ENCODE assay signal across 8 mouse cellular contexts in genomic region chr3:88553525-88553879, GRCm38 (mm10). TPM values are rescaled to one million over a fixed set of nuclear protein-coding genes. Genes with fewer than 3 reads are reported as not detected.
DNase-seq lines count a peak whose midpoint lies in the region; ATAC-seq and TF ChIP-seq lines count a peak whose summit lies in the region.

Ubqln4 (plus strand) TSS chr3:88553758.

- ATAC-seq in embryonic facial prominence, embryonic 15.5 days (ENCODE audit: insufficient number of reproducible peaks, low FRiP score, low TSS enrichment, low read depth) = peak; percentile 91
- peak; percentile 90 for ATAC-seq in kidney, embryonic 14.5 days (ENCODE audit: low FRiP score, low TSS enrichment)
- ATAC-seq in limb, embryonic 15.5 days (ENCODE audit: insufficient number of reproducible peaks, low FRiP score, low TSS enrichment, low read depth) = peak; percentile 85
- peak; percentile 89 for ATAC-seq in midbrain, postnatal 0 days (ENCODE audit: low FRiP score)

- peak within 1 kb of the TSS; percentile 68 for H3K9ac ChIP-seq in embryonic facial prominence, embryonic 15.5 days
- peak within 1 kb of the TSS; percentile 88 for H3K9ac ChIP-seq in kidney, embryonic 14.5 days (ENCODE audit: low read depth, low read length)
- peak within 1 kb of the TSS; percentile 55 for H3K9ac ChIP-seq in limb, embryonic 15.5 days
- H3K9ac ChIP-seq in midbrain, postnatal 0 days (replicated peaks; ENCODE audit: low read length, poor library complexity, severe bottlenecking) = peak within 1 kb of the TSS; percentile 86

- H3K36me3 ChIP-seq in embryonic facial prominence, embryonic 15.5 days = peaks cover 30% of the 10 kb centered on the region
- peaks cover 32% of the 10 kb centered on the region for H3K36me3 ChIP-seq in kidney, embryonic 14.5 days (ENCODE audit: control insufficient read depth, insufficient read depth, low read length)
- peaks cover 36% of the 10 kb centered on the region for H3K36me3 ChIP-seq in limb, embryonic 15.5 days
- H3K36me3 ChIP-seq in midbrain, postnatal 0 days (ENCODE audit: insufficient read depth, low read length) = peaks cover 27% of the 10 kb centered on the region

- TF ChIP-seq CTCF in midbrain, postnatal 0 days (IDR thresholded peaks at IDR 0.05) = peak; percentile 75

- no peaks in the 10 kb centered on the region for H3K9me3 ChIP-seq in embryonic facial prominence, embryonic 15.5 days (replicated peaks)
- H3K9me3 ChIP-seq in kidney, embryonic 14.5 days (ENCODE audit: control insufficient read depth, low read length) = no peaks in the 10 kb centered on the region
- no peaks in the 10 kb centered on the region for H3K9me3 ChIP-seq in limb, embryonic 15.5 days
- no peaks in the 10 kb centered on the region for H3K9me3 ChIP-seq in midbrain, postnatal 0 days (ENCODE audit: low read length)

- 0% methylated on average over 29 of the region's 37 CpGs for WGBS in embryonic facial prominence, embryonic 15.5 days
- 0% methylated on average over 32 of the region's 37 CpGs for WGBS in kidney, embryonic 14.5 days
- under 1% methylated on average over 32 of the region's 37 CpGs for WGBS in limb, embryonic 15.5 days
- under 1% methylated on average over 25 of the region's 37 CpGs for WGBS in midbrain, postnatal 0 days

- H3K27me3 ChIP-seq in embryonic facial prominence, embryonic 15.5 days = no peaks in the 10 kb centered on the region
- H3K27me3 ChIP-seq in kidney, embryonic 14.5 days (ENCODE audit: control insufficient read depth, insufficient read depth, low read length) = no peaks in the 10 kb centered on the region
- no peaks in the 10 kb centered on the region for H3K27me3 ChIP-seq in limb, embryonic 15.5 days
- H3K27me3 ChIP-seq in midbrain, postnatal 0 days (ENCODE audit: insufficient read depth, low read length) = no peaks in the 10 kb centered on the region

- peak within 1 kb of the TSS; percentile 79 for H3K4me2 ChIP-seq in embryonic facial prominence, embryonic 15.5 days (replicated peaks)
- peak within 1 kb of the TSS; percentile 78 for H3K4me2 ChIP-seq in kidney, embryonic 14.5 days (replicated peaks; ENCODE audit: low read depth, low read length)
- H3K4me2 ChIP-seq in limb, embryonic 15.5 days = peak within 1 kb of the TSS; percentile 79
- peak within 1 kb of the TSS; percentile 70 for H3K4me2 ChIP-seq in midbrain, postnatal 0 days (ENCODE audit: low read depth, low read length, poor library complexity, severe bottlenecking)

- peak within 1 kb of the TSS; percentile 76 for H3K4me3 ChIP-seq in embryonic facial prominence, embryonic 15.5 days (replicated peaks)
- H3K4me3 ChIP-seq in kidney, embryonic 14.5 days (ENCODE audit: low read length) = peak within 1 kb of the TSS; percentile 70
- peak within 1 kb of the TSS; percentile 63 for H3K4me3 ChIP-seq in limb, embryonic 15.5 days
- peak within 1 kb of the TSS; percentile 77 for H3K4me3 ChIP-seq in midbrain, postnatal 0 days (ENCODE audit: low read depth, low read length)

- DNase-seq in 3134 (ENCODE audit: extremely low read depth, insufficient read length, low spot score) = peak; percentile 92
- DNase-seq in adrenal gland, postnatal 14 days = peak; percentile 96
- DNase-seq in heart, adult 9 months (ENCODE audit: low spot score in 2 of 2) = peak; percentile 89 to 92
- peak; percentile 91 for DNase-seq in midbrain, postnatal 0 days (ENCODE audit: low spot score)
- DNase-seq in spleen, postnatal 10 days (ENCODE audit: low spot score in 2 of 2) = peak; percentile 91 to 97

- H3K27ac ChIP-seq in embryonic facial prominence, embryonic 15.5 days (replicated peaks) = peak within 1 kb of the TSS; percentile 96
- peak within 1 kb of the TSS; percentile 98 for H3K27ac ChIP-seq in kidney, embryonic 14.5 days (ENCODE audit: low read depth, low read length)
- H3K27ac ChIP-seq in limb, embryonic 15.5 days = peak within 1 kb of the TSS; percentile 97
- H3K27ac ChIP-seq in midbrain, postnatal 0 days (ENCODE audit: low read depth, low read length) = peak within 1 kb of the TSS; percentile 89

- peaks cover 34% of the 10 kb centered on the region for H3K4me1 ChIP-seq in embryonic facial prominence, embryonic 15.5 days
- H3K4me1 ChIP-seq in kidney, embryonic 14.5 days (ENCODE audit: control insufficient read depth, insufficient read depth, low read length) = peaks cover 19% of the 10 kb centered on the region
- peaks cover 31% of the 10 kb centered on the region for H3K4me1 ChIP-seq in limb, embryonic 15.5 days
- H3K4me1 ChIP-seq in midbrain, postnatal 0 days (ENCODE audit: insufficient read depth, low read length) = no peaks in the 10 kb centered on the region

RNA-seq across cellular contexts. Expression of gene Ubqln4, which starts in this region (rescaled TPM):
- 70.3 and 75.3 TPM in 2 replicates for total RNA-seq in adrenal gland, postnatal 14 days (2021)
- 44.4 and 47.6 TPM in 2 replicates for polyA plus RNA-seq in embryonic facial prominence, embryonic 15.5 days (2015; fragmentation: Nextera tagmentation; extraction: Ambion mirVana)
- 51.4 and 73.4 TPM in 2 replicates for polyA plus RNA-seq in kidney, embryonic 14.5 days (2014; fragmentation: Nextera tagmentation; extraction: Ambion mirVana)
- 39.6 and 44.1 TPM in 2 replicates for polyA plus RNA-seq in limb, embryonic 15.5 days (2015; fragmentation: Nextera tagmentation; extraction: Ambion mirVana)
- 103 and 120 TPM in 2 replicates for total RNA-seq in midbrain, postnatal 0 days (2014; rRNA removed)
- 29.7 and 30.4 TPM in 2 replicates for polyA plus RNA-seq in midbrain, postnatal 0 days (2015; fragmentation: Nextera tagmentation; extraction: Ambion mirVana)

Comparison
In these comparisons a context has a peak if more than half of its experiments do, and no peak if none do; other contexts are left out.
1. Peak in every context shown above with its lines: DNase-seq, ATAC-seq, H3K4me3 ChIP-seq and H3K27ac ChIP-seq.